Mouse (Mus musculus) E14TG2a.4 (cell line): ENCODE data around the gene 2510009E07Rik.

Experiments
- H3K27me3 ChIP-seq: 2 replicates; pipeline ENCODE4 v1.6.1; 2014; ENCODE audit warnings: low read length, control low read depth; ENCODE audit not compliant: insufficient read depth
- H3K36me3 ChIP-seq: 2 replicates; pipeline ENCODE4 v1.6.1; 2014; ENCODE audit warnings: low read length, control low read depth; ENCODE audit not compliant: insufficient read depth
- H3K4me1 ChIP-seq: replicated peaks from 2 replicates; pipeline ENCODE4 v1.6.1; 2014; ENCODE audit warnings: low read depth, low read length, control low read depth
- H3K4me3 ChIP-seq: replicated peaks from 2 replicates; pipeline ENCODE4 v1.5.1; 2014; ENCODE audit warnings: mild to moderate bottlenecking, low read length
- H3K9me3 ChIP-seq: 2 replicates; pipeline ENCODE4 v1.6.1; 2014; ENCODE audit warnings: low read length, control low read depth
- CTCF ChIP-seq: conservative IDR thresholded peaks from 2 replicates; pipeline ENCODE4 v1.5.1; 2014; ENCODE audit warnings: low read length
- NANOG ChIP-seq: IDR thresholded peaks from 2 replicates; pipeline ENCODE4 v1.6.1; 2014; ENCODE audit warnings: borderline replicate concordance, low read length, mixed read lengths
- POU5F1 ChIP-seq: IDR thresholded peaks from 2 replicates; pipeline ENCODE4 v1.6.1; 2014; ENCODE audit warnings: low read length, borderline replicate concordance

Gene 2510009E07Rik

GRCm38 (mm10) chr16:21724261-21724660, 29.8 kb upstream of the 2510009E07Rik start:
- TF ChIP-seq NANOG = no peak
- no peak for TF ChIP-seq CTCF
- no peak for TF ChIP-seq POU5F1
- no peaks in the 10 kb centered on the region for H3K9me3 ChIP-seq
- no peak overlapping the region for H3K4me3 ChIP-seq
- H3K36me3 ChIP-seq = no peaks in the 10 kb centered on the region
- H3K27me3 ChIP-seq = 0 out of 2 replicates have a peak, but pooled peaks cover 2% of the 10 kb centered on the region
- peaks cover 5% of the 10 kb centered on the region; the same call in 1 of the 2 replicates for H3K4me1 ChIP-seq

GRCm38 (mm10) chr16:21719770-21720169, 25.3 kb upstream of the 2510009E07Rik start:
- Histone ChIP-seq H3K4me3 (no peak overlapping the region), H3K36me3 (no peaks in the 10 kb centered on the region), H3K9me3 (no peaks in the 10 kb centered on the region), H3K27me3 (0 out of 2 replicates have a peak, but pooled peaks cover 2% of the 10 kb centered on the region), H3K4me1 (peaks cover 10% of the 10 kb centered on the region; the same call in 1 of the 2 replicates)
- TF ChIP-seq POU5F1 = no peak
- no peak for TF ChIP-seq CTCF
- TF ChIP-seq NANOG = no peak

DNA sequence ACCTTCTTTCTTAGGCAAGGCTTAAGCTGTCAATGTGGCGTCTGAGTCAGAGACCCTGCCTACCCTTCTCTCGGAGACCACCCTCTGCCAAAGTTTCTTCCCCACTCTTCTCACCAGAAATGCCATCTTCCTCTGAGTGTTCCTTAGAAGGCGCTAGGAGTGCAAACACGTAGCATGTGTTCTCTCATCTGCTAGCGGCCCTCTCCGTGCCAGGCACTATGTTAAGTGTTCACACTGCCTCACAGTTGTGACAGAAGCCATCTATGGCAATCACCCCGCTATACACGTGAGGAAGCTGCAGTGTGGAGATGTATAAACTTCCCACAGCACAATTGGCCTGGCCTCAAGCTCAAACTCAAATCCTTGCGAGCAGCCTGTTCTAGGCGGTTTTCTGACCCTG, 20.1 kb upstream of the 2510009E07Rik start:
- H3K9me3 ChIP-seq = no peaks in the 10 kb centered on the region

GRCm38 (mm10) chr16:21710321-21710720, 15.9 kb upstream of the 2510009E07Rik start:
- TF ChIP-seq POU5F1 (no peak), CTCF (no peak), NANOG (no peak)
- no peak overlapping the region for H3K4me3 ChIP-seq

More for the DNA sequence above, 20.1 kb upstream of the 2510009E07Rik start:
- H3K36me3 ChIP-seq = no peaks in the 10 kb centered on the region
- no peak overlapping the region for H3K4me3 ChIP-seq
- H3K27me3 ChIP-seq = peaks cover 4% of the 10 kb centered on the region; the same call in 1 of the 2 replicates
- no peak for TF ChIP-seq CTCF
- no peak for TF ChIP-seq NANOG
- no peak for TF ChIP-seq POU5F1
- peaks cover 13% of the 10 kb centered on the region for H3K4me1 ChIP-seq

DNA sequence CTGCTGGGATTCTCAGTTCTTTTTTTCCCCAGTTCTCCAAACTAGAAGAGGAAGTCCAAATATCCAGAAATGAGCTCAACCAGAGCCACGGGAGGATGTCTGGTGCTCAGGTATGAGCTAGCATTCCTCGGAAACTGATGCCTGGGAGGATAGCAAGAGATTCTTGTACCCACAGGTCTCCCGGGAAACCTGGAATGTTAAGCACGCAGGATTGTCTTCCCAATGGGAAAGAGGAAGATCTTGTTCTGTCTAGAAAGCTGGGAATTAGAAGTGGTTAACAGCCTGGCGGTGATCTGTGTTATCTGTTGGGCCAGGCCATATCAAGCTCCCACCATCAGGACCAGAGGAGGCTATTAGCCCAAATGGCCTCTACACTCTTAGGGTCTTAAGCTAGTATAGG, 10.2 kb upstream of the 2510009E07Rik start:
- H3K36me3 ChIP-seq = no peaks in the 10 kb centered on the region
- H3K4me3 ChIP-seq = no peak overlapping the region
- H3K9me3 ChIP-seq = peaks cover 15% of the 10 kb centered on the region
- TF ChIP-seq NANOG (no peak), CTCF (no peak), POU5F1 (no peak)
- H3K27me3 ChIP-seq = peaks cover 42% of the 10 kb centered on the region
- peaks cover 31% of the 10 kb centered on the region for H3K4me1 ChIP-seq

More at GRCm38 (mm10) chr16:21710321-21710720, 15.9 kb upstream of the 2510009E07Rik start:
- Histone ChIP-seq H3K9me3 (no peaks in the 10 kb centered on the region), H3K4me1 (peaks cover 12% of the 10 kb centered on the region), H3K36me3 (no peaks in the 10 kb centered on the region), H3K27me3 (peaks cover 26% of the 10 kb centered on the region)

- peaks cover 26% of the 10 kb centered on the region for H3K9me3 ChIP-seq
- H3K4me1 ChIP-seq = peaks cover 31% of the 10 kb centered on the region
- peaks cover 46% of the 10 kb centered on the region for H3K27me3 ChIP-seq
- TF ChIP-seq CTCF = no peak
- peak; percentile 58; the same call in 1 of the 2 replicates for TF ChIP-seq POU5F1
- H3K4me3 ChIP-seq = peak overlapping the region; percentile 37
- H3K36me3 ChIP-seq = no peaks in the 10 kb centered on the region
Measured at GRCm38 (mm10) chr16:21702314-21702690, 7.8 kb upstream of the 2510009E07Rik start.

DNA sequence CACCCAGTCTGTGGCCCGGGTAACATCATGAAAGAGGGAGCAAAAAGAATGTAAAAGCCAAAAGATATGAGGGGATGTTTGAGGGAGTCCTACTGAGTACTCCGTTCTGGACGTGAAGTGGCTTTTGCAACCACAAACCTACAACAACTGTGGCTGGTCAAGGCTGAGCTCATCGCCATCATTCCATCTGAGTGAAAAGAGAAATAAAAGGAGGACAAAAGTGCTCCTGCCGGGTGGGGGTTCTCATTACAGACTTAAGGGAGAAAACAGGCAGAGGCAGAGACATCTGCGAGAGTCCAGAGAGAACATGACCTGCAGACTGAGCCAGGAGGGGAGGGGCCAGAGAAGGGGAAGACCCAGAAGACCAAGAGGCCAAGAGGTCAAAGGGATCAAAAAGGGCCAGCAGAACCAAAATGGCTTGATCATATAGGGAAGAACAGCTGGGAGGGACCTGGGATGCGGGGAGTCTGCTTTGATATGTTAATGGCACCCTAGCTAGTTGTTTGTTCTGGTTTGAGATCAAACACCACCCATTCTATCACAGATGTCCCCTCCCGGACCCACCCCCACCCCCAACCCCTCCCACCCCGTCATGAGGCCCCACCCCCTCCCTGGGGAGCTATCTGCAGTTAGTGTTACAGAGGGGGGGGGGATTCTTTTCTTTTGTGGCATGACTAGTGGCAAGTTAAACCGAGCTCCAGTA, 7.3 kb upstream of the 2510009E07Rik start:
- no peaks in the 10 kb centered on the region for H3K36me3 ChIP-seq
- peaks cover 35% of the 10 kb centered on the region for H3K4me1 ChIP-seq
- peaks cover 26% of the 10 kb centered on the region for H3K9me3 ChIP-seq
- peak overlapping the region; percentile 37 for H3K4me3 ChIP-seq
- peaks cover 44% of the 10 kb centered on the region for H3K27me3 ChIP-seq
- TF ChIP-seq POU5F1 (0 out of 2 replicates have a peak, but pooled peaks have one; percentile 4), CTCF (no peak), NANOG (no peak)

GRCm38 (mm10) chr16:21698136-21698535, 3.7 kb upstream of the 2510009E07Rik start:
- H3K27me3 ChIP-seq = peaks cover 68% of the 10 kb centered on the region
- H3K36me3 ChIP-seq = no peaks in the 10 kb centered on the region
- no peak overlapping the region for H3K4me3 ChIP-seq
- TF ChIP-seq CTCF = no peak
- no peak for TF ChIP-seq POU5F1
- TF ChIP-seq NANOG = no peak
- peaks cover 26% of the 10 kb centered on the region for H3K9me3 ChIP-seq
- peaks cover 30% of the 10 kb centered on the region for H3K4me1 ChIP-seq

DNA sequence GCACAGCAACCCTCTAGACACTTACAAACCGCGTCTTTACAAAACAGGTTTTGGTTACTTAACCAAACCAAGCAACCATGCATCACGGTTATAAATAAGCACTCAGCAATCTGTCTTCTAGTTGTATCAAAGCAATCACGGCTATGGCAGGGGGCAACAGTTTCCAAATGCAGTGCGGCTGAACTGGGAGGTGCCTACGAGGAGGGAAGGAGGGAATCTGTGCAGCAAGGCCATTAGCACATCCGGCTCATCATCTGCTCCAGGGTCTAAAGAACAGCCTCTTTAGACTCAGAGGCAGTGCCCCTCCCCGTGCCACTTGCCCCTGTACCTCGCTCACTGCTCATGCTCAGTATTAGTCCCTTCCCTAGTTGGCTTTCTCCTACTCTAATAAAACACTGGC, 2.5 kb upstream of the 2510009E07Rik start:
- Histone ChIP-seq H3K4me1 (peaks cover 22% of the 10 kb centered on the region), H3K9me3 (peaks cover 26% of the 10 kb centered on the region), H3K27me3 (peaks cover 80% of the 10 kb centered on the region), H3K4me3 (no peak overlapping the region), H3K36me3 (no peaks in the 10 kb centered on the region)
- TF ChIP-seq POU5F1 = no peak
- no peak for TF ChIP-seq CTCF
- TF ChIP-seq NANOG = no peak
